Mouse (Mus musculus) lung, postnatal 0 days (tissue): Measurements from ENCODE around the gene Tmem177.

ENCODE experiments used
- CTCF ChIP-seq: IDR thresholded peaks from 2 replicates; pipeline ENCODE4 v1.5.1; 2016; ENCODE audit warnings: antibody characterized with exemption, mild to moderate bottlenecking
- EP300 ChIP-seq: IDR thresholded peaks from 2 replicates; pipeline ENCODE4 v1.6.1; 2016; ENCODE audit warnings: antibody characterized with exemption, mild to moderate bottlenecking, control low read depth

GRCm38 (mm10) chr1:119894936-119895335 lies 18.1 kb downstream of the Tmem177 start:
- TF ChIP-seq EP300 (no peak), CTCF (peak; percentile 94)
